Mouse (Mus musculus) neural tube, embryonic 12.5 days (tissue): ENCODE measurements around the gene 4930518I15Rik. TPM values are rescaled to one million over a fixed set of nuclear protein-coding genes. Genes with fewer than 3 reads are reported as not detected.

Experiments used
- ATAC-seq: fragments of 200-750 bp; cut with Nextera tagmentation; 2 replicates; pipeline ENCODE4 v1.8.0; 2017; ENCODE audit warnings: low read depth, mild to moderate bottlenecking, moderate TSS enrichment, moderate library complexity; ENCODE audit not compliant: low FRiP score
- H3K27ac ChIP-seq: fragments of 300-500 bp; sonication (generic); 2 replicates; pipeline ENCODE4 v1.5.1; 2016
- H3K27me3 ChIP-seq: fragments of 300-500 bp; sonication (generic); replicated peaks from 2 replicates; pipeline ENCODE4 v1.6.1; 2016; ENCODE audit warnings: mild to moderate bottlenecking
- H3K36me3 ChIP-seq: fragments of 300-500 bp; sonication (generic); 2 replicates; pipeline ENCODE4 v1.6.1; 2016; ENCODE audit warnings: mild to moderate bottlenecking
- H3K4me1 ChIP-seq: fragments of 300-500 bp; sonication (generic); 2 replicates; pipeline ENCODE4 v1.6.1; 2016
- H3K4me2 ChIP-seq: fragments of 300-500 bp; sonication (generic); replicated peaks from 2 replicates; pipeline ENCODE4 v1.6.1; 2016; ENCODE audit warnings: mild to moderate bottlenecking
- H3K4me3 ChIP-seq: fragments of 300-500 bp; sonication (generic); 2 replicates; pipeline ENCODE4 v1.5.1; 2016
- H3K9ac ChIP-seq: fragments of 300-500 bp; sonication (generic); 2 replicates; pipeline ENCODE4 v1.6.1; 2016; ENCODE audit warnings: mild to moderate bottlenecking
- H3K9me3 ChIP-seq: fragments of 300-500 bp; sonication (generic); 2 replicates; pipeline ENCODE4 v1.6.1; 2016; ENCODE audit warnings: mild to moderate bottlenecking
- WGBS: fragments of 180-500 bp; shearing (Covaris S2); methylation state at CpG from one replicate; pipeline ENCODE4 v1.1.7; 2016; 5-methylcytosine and 5-hydroxymethylcytosine counted together
- polyA plus RNA-seq: library from polyadenylated mRNA; unstranded; fragments of >200 nt; fragmentation: Nextera tagmentation; extraction: Ambion mirVana; gene quantifications from 2 replicates; pipeline ENCODE4 v1.2.1, GENCODE M21; 2016

Gene 4930518I15Rik
- polyA plus RNA-seq, 1 experiment from 2014 or later = 10.9 TPM

DNA sequence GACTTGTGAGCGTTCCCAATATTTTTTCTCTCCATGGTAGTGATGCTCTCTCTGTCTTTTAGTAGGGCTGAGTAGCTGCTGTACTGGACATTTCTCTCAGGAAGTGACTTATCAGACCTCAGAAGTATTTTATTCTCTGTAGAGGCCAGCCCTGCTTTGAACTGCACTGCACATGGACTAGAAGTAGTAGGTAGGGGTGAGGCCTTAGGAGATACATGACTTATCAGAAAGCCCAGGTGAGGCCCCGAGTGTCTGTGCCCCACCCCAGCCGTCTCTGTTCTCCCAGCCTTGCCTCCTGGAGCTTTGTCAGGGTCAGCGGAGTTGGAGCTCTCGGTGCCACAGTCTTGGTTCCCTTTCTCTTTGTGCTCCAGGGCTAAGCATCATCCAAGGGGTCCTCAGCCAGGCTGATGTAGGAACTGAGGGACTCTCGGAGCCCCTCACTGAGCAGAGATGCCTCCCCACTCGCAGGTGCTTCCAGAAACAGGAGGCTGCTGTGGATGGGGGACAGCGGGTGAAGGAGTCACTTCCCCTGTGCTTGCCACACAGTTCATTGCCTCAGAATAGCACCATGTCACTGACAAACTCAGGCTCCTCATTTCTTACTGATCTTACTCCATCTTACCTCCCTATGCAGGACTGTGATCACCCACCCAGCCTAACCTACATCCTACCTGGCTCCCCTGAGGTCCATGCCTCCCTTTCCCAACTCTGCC lies 16.5 kb upstream of the 4930518I15Rik start:
- WGBS = 93% methylated on average over 8 of the region's 8 CpGs
- Histone ChIP-seq H3K9ac (no peak overlapping the region), H3K27me3 (no peaks in the 10 kb centered on the region), H3K9me3 (no peaks in the 10 kb centered on the region), H3K27ac (no peak overlapping the region), H3K4me1 (no peaks in the 10 kb centered on the region), H3K4me2 (no peak overlapping the region), H3K4me3 (no peak overlapping the region), H3K36me3 (peaks cover 44% of the 10 kb centered on the region)
- ATAC-seq = no peak

- no peak overlapping the region for H3K9ac ChIP-seq
- ATAC-seq = no peak; the same call in 1 of the 2 replicates
- no peak overlapping the region for H3K4me3 ChIP-seq
- H3K27ac ChIP-seq = no peak overlapping the region
- no peaks in the 10 kb centered on the region for H3K4me1 ChIP-seq
- no peaks in the 10 kb centered on the region for H3K9me3 ChIP-seq
- H3K27me3 ChIP-seq = no peaks in the 10 kb centered on the region
- 39% methylated on average over 5 of the region's 5 CpGs for WGBS
- peaks cover 50% of the 10 kb centered on the region for H3K36me3 ChIP-seq
- no peak overlapping the region for H3K4me2 ChIP-seq
Observed at GRCm38 (mm10) chr2:156873629-156874028, 15.9 kb upstream of the 4930518I15Rik start.

- ATAC-seq = no peak
- Histone ChIP-seq H3K9ac (no peak overlapping the region), H3K27ac (no peak overlapping the region), H3K9me3 (no peaks in the 10 kb centered on the region), H3K36me3 (peaks cover 78% of the 10 kb centered on the region), H3K4me1 (no peaks in the 10 kb centered on the region), H3K27me3 (no peaks in the 10 kb centered on the region), H3K4me3 (no peak overlapping the region), H3K4me2 (no peak overlapping the region)
- 71% methylated on average over 6 of the region's 6 CpGs for whole genome bisulfite sequencing
Observed at GRCm38 (mm10) chr2:156870519-156870918, 12.8 kb upstream of the 4930518I15Rik start.

- no peaks in the 10 kb centered on the region for H3K9me3 ChIP-seq
- no peak overlapping the region for H3K27ac ChIP-seq
- H3K9ac ChIP-seq = no peak overlapping the region
- no peaks in the 10 kb centered on the region for H3K27me3 ChIP-seq
- no peak for ATAC-seq
- peaks cover 76% of the 10 kb centered on the region for H3K36me3 ChIP-seq
- H3K4me1 ChIP-seq = peaks cover under 1% of the 10 kb centered on the region; the same call in 1 of the 2 replicates
- 91% methylated on average over 7 of the region's 7 CpGs for WGBS
- H3K4me3 ChIP-seq = no peak overlapping the region
- H3K4me2 ChIP-seq = no peak overlapping the region
Observed at GRCm38 (mm10) chr2:156869554-156869953, 11.8 kb upstream of the 4930518I15Rik start.

DNA sequence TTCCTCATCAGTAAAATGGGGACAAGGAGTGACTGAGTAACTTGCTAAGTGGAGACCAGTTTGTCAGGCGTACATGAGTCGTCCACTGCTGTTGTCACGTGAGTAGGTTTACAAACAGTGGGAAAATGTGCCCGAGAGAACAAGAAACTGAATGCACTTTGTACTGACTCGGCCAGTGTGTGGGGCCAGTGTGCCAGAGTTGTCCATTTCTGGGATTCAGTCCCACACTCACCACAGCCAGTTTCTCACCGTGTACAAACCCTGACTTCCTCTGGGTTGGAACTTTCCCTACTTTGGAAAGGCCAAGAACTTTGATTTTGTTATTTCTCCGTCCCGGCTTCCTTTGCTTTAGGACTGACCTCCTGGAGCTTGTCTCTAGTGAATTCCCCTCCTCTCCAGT lies 11.2 kb upstream of the 4930518I15Rik start:
- no peak overlapping the region for H3K4me3 ChIP-seq
- H3K4me2 ChIP-seq = no peak overlapping the region
- H3K36me3 ChIP-seq = peaks cover 71% of the 10 kb centered on the region
- ATAC-seq = no peak
- 87% methylated on average over 8 of the region's 8 CpGs for WGBS
- no peaks in the 10 kb centered on the region for H3K27me3 ChIP-seq
- H3K9ac ChIP-seq = no peak overlapping the region
- peaks cover 6% of the 10 kb centered on the region for H3K4me1 ChIP-seq
- H3K9me3 ChIP-seq = no peaks in the 10 kb centered on the region
- no peak overlapping the region for H3K27ac ChIP-seq

GRCm38 (mm10) chr2:156864481-156864880 lies 6.7 kb upstream of the 4930518I15Rik start:
- H3K9me3 ChIP-seq = no peaks in the 10 kb centered on the region
- peak overlapping the region; percentile 93 for H3K4me2 ChIP-seq
- no peak overlapping the region for H3K27ac ChIP-seq
- peaks cover 19% of the 10 kb centered on the region for H3K4me1 ChIP-seq
- H3K36me3 ChIP-seq = peaks cover 38% of the 10 kb centered on the region
- no peak overlapping the region for H3K9ac ChIP-seq
- H3K4me3 ChIP-seq = peak overlapping the region; percentile 97; the same call in 1 of the 2 replicates
- no peaks in the 10 kb centered on the region for H3K27me3 ChIP-seq
- WGBS = 87% methylated on average over 3 of the region's 3 CpGs
- ATAC-seq = no peak

DNA sequence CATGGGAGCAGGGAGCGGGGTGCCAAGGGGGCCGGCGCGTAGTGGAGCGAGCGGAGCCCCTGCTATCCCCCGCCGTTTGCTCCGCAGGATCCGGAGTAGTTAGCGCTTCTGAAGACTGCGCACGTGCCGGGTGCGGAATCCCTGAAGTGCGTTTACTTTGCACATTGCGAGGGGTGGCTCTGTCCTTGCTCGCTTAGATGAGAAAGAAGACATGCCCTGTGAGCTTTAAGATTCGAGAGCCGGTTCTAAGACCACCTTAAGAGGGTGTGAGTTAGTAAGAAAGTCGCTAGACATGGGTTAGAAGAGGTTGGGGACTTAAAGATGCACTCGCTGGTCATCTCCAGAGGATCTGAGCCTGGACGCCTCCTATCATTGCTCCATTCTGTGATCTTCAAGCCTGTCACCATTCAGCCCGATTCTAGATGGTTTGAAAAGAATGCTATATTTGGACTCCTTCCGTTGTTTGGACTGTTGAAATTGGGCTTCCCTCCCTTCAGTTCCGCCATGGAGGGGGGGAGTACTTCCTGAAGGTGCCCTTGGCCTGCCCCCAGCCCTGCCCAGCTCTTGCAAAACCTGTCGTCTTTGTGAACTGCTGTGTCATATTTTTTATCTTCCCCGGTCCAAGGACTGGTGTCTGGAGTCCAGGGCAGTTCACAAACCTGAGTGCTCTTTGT lies 5.9 kb upstream of the 4930518I15Rik start:
- no peaks in the 10 kb centered on the region for H3K9me3 ChIP-seq
- peak overlapping the region; percentile 51; the same call in 1 of the 2 replicates for H3K27ac ChIP-seq
- H3K9ac ChIP-seq = peak overlapping the region; percentile 98
- H3K36me3 ChIP-seq = peaks cover 30% of the 10 kb centered on the region
- ATAC-seq = no peak
- peaks cover 19% of the 10 kb centered on the region for H3K4me1 ChIP-seq
- H3K4me3 ChIP-seq = peak overlapping the region; percentile 97
- H3K4me2 ChIP-seq = peak overlapping the region; percentile 93
- 3% methylated on average over 28 of the region's 28 CpGs for WGBS
- H3K27me3 ChIP-seq = no peaks in the 10 kb centered on the region

DNA sequence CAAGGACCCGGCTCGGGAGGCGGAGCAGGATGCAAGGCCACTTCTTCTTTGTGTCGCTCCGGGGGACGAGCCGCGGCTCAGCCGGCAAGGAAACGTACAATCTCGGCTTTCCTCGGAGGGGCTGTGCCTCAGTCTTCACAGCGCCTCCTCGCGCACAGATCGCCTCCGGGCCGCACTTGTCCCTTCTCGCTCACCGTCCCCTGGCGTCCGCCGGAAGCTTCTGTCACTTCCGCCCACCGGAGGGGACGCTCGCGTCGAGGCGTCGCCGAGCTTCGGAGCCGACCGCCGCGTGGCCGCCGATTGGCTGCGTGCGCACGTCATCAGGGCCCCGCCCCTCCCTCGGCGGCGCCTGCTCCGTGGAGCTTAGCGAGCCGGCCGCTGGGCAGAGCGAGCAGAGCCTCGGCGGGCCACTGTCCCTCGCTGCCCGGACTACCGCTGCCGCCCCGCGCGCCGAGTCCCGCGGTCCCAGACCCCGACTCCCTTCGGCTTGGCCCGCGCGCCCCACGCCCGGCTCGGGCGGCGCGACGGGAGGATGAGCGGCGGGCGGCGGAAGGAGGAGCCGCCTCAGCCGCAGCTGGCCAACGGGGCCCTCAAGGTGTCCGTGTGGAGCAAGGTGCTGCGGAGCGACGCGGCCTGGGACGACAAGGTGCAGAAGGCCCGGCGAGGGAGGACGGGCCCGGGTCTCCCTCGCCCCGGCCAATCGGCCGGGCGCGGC lies 5.2 kb upstream of the 4930518I15Rik start, which contains the start of gene Rab5if:
Gene Rab5if (plus strand): TSS at position 357 of the 715 bp plus-strand sequence.
- under 1% methylated on average over 98 of the region's 98 CpGs for WGBS
- H3K36me3 ChIP-seq = peaks cover 32% of the 10 kb centered on the region
- ATAC-seq = peak; percentile 94

DNA sequence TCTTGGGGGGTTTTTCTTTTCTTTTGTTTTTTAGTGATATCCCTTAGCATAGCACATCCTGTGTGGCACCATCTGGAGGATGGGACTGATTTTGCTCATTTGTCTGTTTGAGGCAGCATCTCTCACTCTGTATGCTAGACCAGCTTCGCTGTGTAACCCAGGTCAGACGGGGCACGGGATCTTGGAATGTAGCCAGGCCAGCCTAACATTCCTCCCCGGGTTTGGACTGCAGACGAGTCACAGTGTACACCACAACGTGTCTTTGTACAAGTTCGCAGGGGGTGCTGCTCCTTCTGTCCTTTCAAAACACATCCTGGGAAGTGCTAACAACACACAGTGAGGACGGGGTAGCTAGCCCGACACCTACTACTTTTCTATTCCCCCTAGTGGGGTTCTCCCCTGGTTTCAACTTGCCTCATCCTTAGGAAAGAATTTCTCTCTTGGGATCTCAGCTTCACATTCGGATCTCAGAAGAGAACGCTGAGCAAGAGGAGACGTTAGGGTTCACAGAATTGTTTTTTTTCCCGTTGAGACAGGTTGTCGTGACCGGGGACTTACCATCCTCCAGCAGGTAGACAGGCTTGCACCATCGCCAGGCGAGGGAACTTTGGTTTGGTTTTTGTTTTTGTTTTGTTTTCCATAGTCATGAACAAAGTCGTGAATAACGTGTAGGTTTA lies 4.4 kb upstream of the 4930518I15Rik start:
- H3K4me1 ChIP-seq = peaks cover 19% of the 10 kb centered on the region
- peak overlapping the region; percentile 51 for H3K27ac ChIP-seq
- H3K9me3 ChIP-seq = no peaks in the 10 kb centered on the region
- H3K36me3 ChIP-seq = peaks cover 29% of the 10 kb centered on the region
- H3K27me3 ChIP-seq = no peaks in the 10 kb centered on the region
- H3K9ac ChIP-seq = peak overlapping the region; percentile 98
- peak overlapping the region; percentile 97 for H3K4me3 ChIP-seq
- ATAC-seq = peak; percentile 49
- 1% methylated on average over 19 of the region's 19 CpGs for WGBS
- peak overlapping the region; percentile 80 for H3K4me2 ChIP-seq

More for the DNA sequence above, 5.2 kb upstream of the 4930518I15Rik start, which contains the start of gene Rab5if:
- Histone ChIP-seq H3K4me3 (peak within 1 kb of the TSS; percentile 97), H3K27me3 (no peaks in the 10 kb centered on the region), H3K4me1 (peaks cover 19% of the 10 kb centered on the region), H3K9ac (peak within 1 kb of the TSS; percentile 98), H3K27ac (peak within 1 kb of the TSS; percentile 51), H3K4me2 (peak within 1 kb of the TSS; percentile 93), H3K9me3 (no peaks in the 10 kb centered on the region)

- Histone ChIP-seq H3K4me2 (no peak overlapping the region), H3K9me3 (no peaks in the 10 kb centered on the region), H3K4me3 (no peak overlapping the region), H3K27ac (no peak overlapping the region), H3K27me3 (no peaks in the 10 kb centered on the region), H3K9ac (no peak overlapping the region), H3K4me1 (peaks cover 9% of the 10 kb centered on the region), H3K36me3 (peaks cover 29% of the 10 kb centered on the region)
- no peak for ATAC-seq
- 91% methylated on average over 7 of the region's 7 CpGs for WGBS
Observed at GRCm38 (mm10) chr2:156858671-156859070, 925 bp upstream of the 4930518I15Rik start.

GRCm38 (mm10) chr2:156857385-156857791 lies 358 bp downstream of the 4930518I15Rik start:
- Histone ChIP-seq H3K9me3 (no peaks in the 10 kb centered on the region), H3K27me3 (no peaks in the 10 kb centered on the region), H3K4me3 (no peak overlapping the region), H3K36me3 (peaks cover 29% of the 10 kb centered on the region), H3K4me1 (peaks cover 8% of the 10 kb centered on the region), H3K9ac (no peak overlapping the region), H3K4me2 (no peak overlapping the region), H3K27ac (no peak overlapping the region)
- WGBS = 89% methylated on average over 3 of the region's 3 CpGs
- no peak for ATAC-seq
